Mouse (Mus musculus) C2C12 (cell line): Measurements from ENCODE around the gene Hist1h2ab. TPM values are rescaled to one million over a fixed set of nuclear protein-coding genes. Genes with fewer than 3 reads are reported as not detected.
"Not testable (repeated sequence)": the region's sequence is repeated elsewhere in the genome, so short reads cannot be mapped to it uniquely, and the experiment has no call there.

Source experiments
- H3K27me3 ChIP-seq: one replicate; pipeline ENCODE4 v1.6.1; 2011; ENCODE audit not compliant: control insufficient read depth, insufficient read depth, insufficient read length
- H3K36me3 ChIP-seq: one replicate; pipeline ENCODE4 v1.6.1; 2011; ENCODE audit not compliant: control insufficient read depth, insufficient read depth
- H3K4me3 ChIP-seq: one replicate; pipeline ENCODE4 v1.5.1; 2011; ENCODE audit warnings: mild to moderate bottlenecking, control low read depth; ENCODE audit not compliant: poor library complexity, insufficient read depth, severe bottlenecking
- H3K79me2 ChIP-seq: one replicate; pipeline ENCODE4 v1.6.1; 2011; ENCODE audit not compliant: control insufficient read depth, insufficient read depth
- H3K79me3 ChIP-seq: one replicate; pipeline ENCODE4 v1.6.1; 2011; ENCODE audit warnings: low read depth, control low read depth
- H3ac ChIP-seq: one replicate; pipeline ENCODE3; 2011; ENCODE audit warnings: low read depth; ENCODE audit not compliant: control insufficient read depth, insufficient read length
- CEBPB ChIP-seq: IDR thresholded peaks from one replicate; pipeline ENCODE4 v1.6.1; 2011; ENCODE audit warnings: low read depth, mild to moderate bottlenecking, control low read depth, moderate library complexity
- CTCF ChIP-seq: IDR thresholded peaks from one replicate; pipeline ENCODE4 v1.5.1; 2011; ENCODE audit not compliant: control insufficient read depth, insufficient read depth, insufficient read length
- FOSL1 ChIP-seq: IDR thresholded peaks from one replicate; pipeline ENCODE4 v1.8.0; 2011; ENCODE audit warnings: mild to moderate bottlenecking, low read length; ENCODE audit not compliant: poor library complexity, insufficient read depth, severe bottlenecking
- MAX ChIP-seq: IDR thresholded peaks from one replicate; pipeline ENCODE4 v1.6.1; 2011; ENCODE audit warnings: mild to moderate bottlenecking, control low read depth
- MYOD1 ChIP-seq: IDR thresholded peaks from one replicate; pipeline ENCODE4 v1.6.1; 2011; ENCODE audit warnings: low read depth; ENCODE audit not compliant: control insufficient read depth, insufficient read length
- MYOG ChIP-seq: IDR thresholded peaks from one replicate; pipeline ENCODE4 v1.6.1; 2011; ENCODE audit not compliant: control insufficient read depth, insufficient read length; ENCODE audit errors: extremely low read depth
- USF1 ChIP-seq: IDR thresholded peaks from one replicate; pipeline ENCODE4 v1.6.1; 2011; ENCODE audit warnings: low read depth, mild to moderate bottlenecking, control low read depth, moderate library complexity
- polyA plus RNA-seq: library from polyadenylated mRNA; unstranded; fragments of >200 nt; fragmentation: generic; extraction: Trizol; gene quantifications from one replicate; pipeline ENCODE4 v1.2.1, GENCODE M21; 2012; ENCODE audit warnings: missing spikeins

The Hist1h2ab gene
- polyA plus RNA-seq, 1 experiment: 9.3 TPM

DNA sequence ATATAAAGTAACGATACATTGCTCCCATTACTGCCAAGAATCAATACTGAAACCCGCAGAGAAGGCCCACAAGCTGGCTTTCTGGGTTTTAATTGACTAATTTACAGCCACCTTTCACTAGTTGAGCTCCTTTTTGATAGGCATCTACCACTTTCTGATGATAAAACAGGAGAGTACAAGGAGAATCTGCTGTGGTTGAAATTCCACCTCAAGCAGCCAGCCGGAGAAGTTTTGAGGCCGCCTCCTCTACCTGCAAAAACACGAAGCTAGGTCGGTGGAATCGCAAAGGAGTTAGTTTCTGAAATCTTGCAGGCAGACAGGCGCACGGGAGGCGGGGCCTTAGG lies 12.3 kb downstream of the Hist1h2ab start:
- H3K79me2 ChIP-seq: no peaks in the 10 kb centered on the region
- peak overlapping the region; percentile 23 for H3K4me3 ChIP-seq
- H3K27me3 ChIP-seq: no peaks in the 10 kb centered on the region
- H3K79me3 ChIP-seq: no peaks in the 10 kb centered on the region
- TF ChIP-seq FOSL1 (no peak), CTCF (no peak), CEBPB (no peak), MAX (no peak), USF1 (no peak), MYOG (no peak)
- no peaks in the 10 kb centered on the region for H3K36me3 ChIP-seq
- no peak overlapping the region for H3ac ChIP-seq

GRCm38 (mm10) chr13:23763586-23764323 lies 12.8 kb downstream of the Hist1h2ab start, which contains the start of gene Hist1h1a:
TSS of gene Hist1h1a (plus strand) at chr13:23763666.
- Histone ChIP-seq H3K79me3 (no peaks in the 10 kb centered on the region), H3K79me2 (no peaks in the 10 kb centered on the region), H3K27me3 (no peaks in the 10 kb centered on the region), H3K4me3 (peak within 1 kb of the TSS; percentile 23), H3K36me3 (no peaks in the 10 kb centered on the region), H3ac (no peak within 1 kb of the TSS)
- no peak for TF ChIP-seq CEBPB
- TF ChIP-seq MAX: no peak
- no peak for TF ChIP-seq FOSL1
- TF ChIP-seq CTCF: no peak
- TF ChIP-seq MYOG: no peak
- no peak for TF ChIP-seq MYOD1
- no peak for TF ChIP-seq USF1

DNA sequence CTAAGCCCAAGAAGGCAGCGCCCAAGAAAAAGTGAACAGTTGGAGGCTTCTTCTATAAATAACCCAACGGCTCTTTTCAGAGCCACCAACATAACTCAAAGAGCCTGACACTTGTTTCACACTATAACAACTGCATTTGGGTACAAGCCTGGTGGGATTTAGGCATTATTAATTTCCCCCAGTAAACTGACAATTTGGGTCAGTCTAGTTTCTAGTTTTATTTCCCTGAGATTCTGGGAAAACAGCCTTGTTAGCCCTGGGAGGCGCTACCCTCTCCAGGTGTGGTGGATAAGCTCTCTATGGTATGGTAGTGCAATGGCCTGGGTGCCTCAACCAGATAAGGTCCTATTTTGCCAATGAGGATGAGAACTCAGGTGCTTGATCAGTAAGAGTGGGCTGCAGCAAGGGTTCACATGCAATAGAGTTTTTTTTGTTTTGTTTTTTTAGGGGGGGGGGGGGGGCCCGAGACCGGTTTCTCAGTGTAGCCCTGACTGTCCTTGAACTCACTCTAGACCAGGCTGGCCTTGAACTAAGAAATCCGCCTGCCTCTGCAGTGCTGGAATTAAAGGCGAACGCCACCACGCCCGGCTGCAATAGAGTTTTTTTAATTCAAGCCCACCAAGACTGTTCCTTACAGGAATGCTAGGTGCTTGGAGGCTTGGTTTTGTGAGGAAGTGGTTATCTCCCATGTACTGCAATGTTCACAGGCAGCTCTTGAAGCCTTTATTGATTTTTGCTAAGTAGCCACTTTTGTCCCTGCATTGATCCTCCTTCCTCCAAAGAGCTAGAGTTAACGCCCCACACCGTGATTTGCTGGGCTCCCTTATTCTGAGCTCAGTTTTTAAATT lies 13.6 kb downstream of the Hist1h2ab start:
- Histone ChIP-seq H3K27me3 (no peaks in the 10 kb centered on the region), H3K36me3 (no peaks in the 10 kb centered on the region), H3K4me3 (peak overlapping the region; percentile 23), H3K79me2 (no peaks in the 10 kb centered on the region), H3ac (no peak overlapping the region), H3K79me3 (no peaks in the 10 kb centered on the region)
- TF ChIP-seq MAX: no peak
- TF ChIP-seq CEBPB: no peak

GRCm38 (mm10) chr13:23765172-23765513 lies 14.2 kb downstream of the Hist1h2ab start:
- Histone ChIP-seq H3K79me2 (no peaks in the 10 kb centered on the region), H3ac (no peak overlapping the region), H3K79me3 (no peaks in the 10 kb centered on the region), H3K27me3 (no peaks in the 10 kb centered on the region), H3K4me3 (no peak overlapping the region), H3K36me3 (no peaks in the 10 kb centered on the region)
- TF ChIP-seq CTCF (no peak), FOSL1 (no peak), USF1 (no peak), MYOG (no peak), MAX (no peak), MYOD1 (no peak), CEBPB (no peak)

DNA sequence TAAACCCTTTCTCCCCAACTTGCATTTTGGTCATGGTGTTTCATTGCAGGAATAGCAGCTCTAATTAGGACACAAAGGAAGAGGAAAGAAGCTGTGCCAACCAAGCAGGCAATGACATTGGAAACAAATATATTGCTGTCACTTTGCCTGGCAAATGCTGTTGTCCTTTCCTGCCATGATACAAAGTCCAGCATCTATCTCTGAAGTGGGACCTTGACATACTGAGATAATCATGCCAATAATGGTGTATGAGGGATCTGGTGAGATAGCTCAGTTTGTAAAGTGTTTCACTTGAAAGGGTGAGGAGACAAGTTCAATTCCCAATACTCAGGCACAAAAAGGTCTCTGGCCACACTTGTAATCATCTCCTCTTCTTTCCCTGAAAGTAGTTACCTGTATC lies 15.8 kb downstream of the Hist1h2ab start:
- no peak overlapping the region for H3K4me3 ChIP-seq
- no peak overlapping the region for H3ac ChIP-seq
- no peaks in the 10 kb centered on the region for H3K79me2 ChIP-seq
- no peaks in the 10 kb centered on the region for H3K27me3 ChIP-seq
- H3K36me3 ChIP-seq: no peaks in the 10 kb centered on the region
- no peak for TF ChIP-seq MAX
- TF ChIP-seq USF1: no peak
- no peak for TF ChIP-seq CTCF
- no peak for TF ChIP-seq MYOD1
- no peak for TF ChIP-seq CEBPB
- H3K79me3 ChIP-seq: no peaks in the 10 kb centered on the region

- Histone ChIP-seq H3K27me3 (no peaks in the 10 kb centered on the region), H3ac (no peak overlapping the region), H3K36me3 (no peaks in the 10 kb centered on the region), H3K4me3 (no peak overlapping the region), H3K79me3 (no peaks in the 10 kb centered on the region), H3K79me2 (no peaks in the 10 kb centered on the region)
- TF ChIP-seq FOSL1: no peak
- no peak for TF ChIP-seq MAX
- no peak for TF ChIP-seq MYOD1
- no peak for TF ChIP-seq CEBPB
- no peak for TF ChIP-seq USF1
- no peak for TF ChIP-seq MYOG
- TF ChIP-seq CTCF: no peak
These were observed 18.0 kb downstream of the Hist1h2ab start for GRCm38 (mm10) chr13:23768834-23769397.

DNA sequence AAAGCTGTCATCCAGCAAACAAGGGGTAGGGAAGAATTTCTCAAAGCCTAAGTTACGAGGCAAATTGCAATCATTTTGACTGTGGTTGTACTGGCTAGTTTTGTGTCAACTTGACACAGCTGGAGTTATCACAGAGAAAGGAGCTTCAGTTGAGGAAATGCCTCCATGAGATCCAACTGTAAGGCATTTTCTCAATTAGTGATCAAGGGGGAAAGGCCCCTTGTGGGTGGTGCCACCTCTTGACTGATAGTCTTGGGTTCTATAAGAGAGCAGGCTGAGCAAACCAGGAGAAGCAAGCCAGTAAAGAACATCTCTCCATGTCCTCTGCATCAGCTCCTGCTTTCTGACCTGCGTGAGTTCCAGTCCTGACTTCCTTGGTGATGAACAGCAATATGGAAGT lies 18.7 kb downstream of the Hist1h2ab start, which contains the start of gene Trim38:
TSS of gene Trim38 (plus strand) at position 301 of the 400 bp plus-strand sequence.
- H3K4me3 ChIP-seq, H3ac ChIP-seq, H3K36me3 ChIP-seq, H3K27me3 ChIP-seq, H3K79me2 ChIP-seq, H3K79me3 ChIP-seq: not testable (repeated sequence)
